Mouse (Mus musculus) limb, embryonic 11.5 days (tissue): ENCODE results near the gene Aoc3. TPM values are rescaled to one million over a fixed set of nuclear protein-coding genes. Genes with fewer than 3 reads are reported as not detected.

ENCODE experiments used
- microRNA-seq: library from miRNA; unstranded; fragments of <30 nt; microRNA quantifications from one replicate; pipeline ENCODE4, GENCODE M21; 2016
- polyA plus RNA-seq: library from polyadenylated mRNA; unstranded; fragments of >200 nt; fragmentation: Nextera tagmentation; extraction: Ambion mirVana; gene quantifications from 2 replicates; pipeline ENCODE4 v1.2.1, GENCODE M21; 2014

Aoc3 gene
- polyA plus RNA-seq, 1 experiment from 2014 or later = not detected

Small RNAs within 50 kb of the gene (microRNA-seq; reads per million reads assigned to microRNA genes)
- not detected for gene Gm25593

Other genes starting within 250 kb of the Aoc3 start
- 40.5 and 49.4 TPM in 2 replicates for gene Coasy, start 248.0 kb upstream of the Aoc3 start, polyA plus RNA-seq
- gene Mlx, start 243.3 kb upstream of the Aoc3 start, polyA plus RNA-seq = 40.6 and 48.9 TPM in 2 replicates
- gene Psmc3ip, start 235.2 kb upstream of the Aoc3 start, polyA plus RNA-seq = 71.1 and 71.6 TPM in 2 replicates
- gene Retreg3, start 210.7 kb upstream of the Aoc3 start, polyA plus RNA-seq = 10.3 and 10.8 TPM in 2 replicates
- gene Tubg1, start 210.7 kb upstream of the Aoc3 start, polyA plus RNA-seq = 113 and 119 TPM in 2 replicates
- 4.8 and 5.0 TPM in 2 replicates for gene Tubg2, start 174.7 kb upstream of the Aoc3 start, polyA plus RNA-seq
- gene Cntnap1, start 160.1 kb upstream of the Aoc3 start, polyA plus RNA-seq = 0.04 and 0.21 TPM in 2 replicates
- 2.6 and 4.1 TPM in 2 replicates for gene Plekhh3, start 159.3 kb upstream of the Aoc3 start, polyA plus RNA-seq
- gene Ccr10, start 155.2 kb upstream of the Aoc3 start, polyA plus RNA-seq = 0.13 TPM in 1 of 2 replicates, not detected in the other
- 12.7 and 13.4 TPM in 2 replicates for gene Ezh1, start 104.1 kb upstream of the Aoc3 start, polyA plus RNA-seq
- gene Ramp2, start 84.6 kb upstream of the Aoc3 start, polyA plus RNA-seq = 60.4 and 67.2 TPM in 2 replicates
- 111 and 120 TPM in 2 replicates for gene Vps25, start 76.9 kb upstream of the Aoc3 start, polyA plus RNA-seq
- gene Wnk4, start 70.0 kb upstream of the Aoc3 start, polyA plus RNA-seq = 7.0 and 8.1 TPM in 2 replicates
- 1.3 and 1.8 TPM in 2 replicates for gene Cntd1, start 51.6 kb upstream of the Aoc3 start, polyA plus RNA-seq
- gene Coa3, start 51.5 kb upstream of the Aoc3 start, polyA plus RNA-seq = 191 and 204 TPM in 2 replicates
- gene Becn1, start 28.3 kb upstream of the Aoc3 start, polyA plus RNA-seq = 135 and 139 TPM in 2 replicates
- gene Psme3, start 14.4 kb upstream of the Aoc3 start, polyA plus RNA-seq = 158 and 164 TPM in 2 replicates
- 1.5 and 1.9 TPM in 2 replicates for gene Aoc2, start 5.5 kb upstream of the Aoc3 start, polyA plus RNA-seq
- gene G6pc, start 37.0 kb downstream of the Aoc3 start, polyA plus RNA-seq = not detected in 2 replicates
- gene Aarsd1, start 87.0 kb downstream of the Aoc3 start, polyA plus RNA-seq = 89.0 and 91.6 TPM in 2 replicates
- gene Gm27029, start 94.2 kb downstream of the Aoc3 start, polyA plus RNA-seq = 10.4 and 11.5 TPM in 2 replicates
- gene Rundc1, start 94.5 kb downstream of the Aoc3 start, polyA plus RNA-seq = 13.3 and 14.4 TPM in 2 replicates
- 4.3 and 4.5 TPM in 2 replicates for gene Ptges3l, start 94.7 kb downstream of the Aoc3 start, polyA plus RNA-seq
- gene Rpl27, start 111.7 kb downstream of the Aoc3 start, polyA plus RNA-seq = 459 and 489 TPM in 2 replicates
- 3.3 and 3.4 TPM in 2 replicates for gene Ifi35, start 117.8 kb downstream of the Aoc3 start, polyA plus RNA-seq
- 4.7 and 4.8 TPM in 2 replicates for gene Rnd2, start 134.4 kb downstream of the Aoc3 start, polyA plus RNA-seq
- gene Vat1, start 135.6 kb downstream of the Aoc3 start, polyA plus RNA-seq = 17.7 and 19.3 TPM in 2 replicates
- gene Brca1, start 221.3 kb downstream of the Aoc3 start, polyA plus RNA-seq = 23.2 and 23.3 TPM in 2 replicates
- 64.1 and 69.6 TPM in 2 replicates for gene Nbr1, start 221.5 kb downstream of the Aoc3 start, polyA plus RNA-seq